Mouse (Mus musculus) kidney, adult 9 months (tissue): ENCODE measurements around the gene Trex1.
A peak's percentile ranks its signal among the peaks of the same experiment; 100 is the strongest.

ENCODE experiments used
- DNase-seq: peaks from one replicate; pipeline ENCODE4 v3.0.0; 2022

Trex1 gene

GRCm38 (mm10) chr9:109050674-109050997, 8.9 kb downstream of the Trex1 start:
- DNase-seq, result no peak

GRCm38 (mm10) chr9:109049996-109050673, 9.4 kb downstream of the Trex1 start:
- DNase-seq, result no peak

- no peak for DNase-seq
Measured at GRCm38 (mm10) chr9:109049316-109049715, 10.2 kb downstream of the Trex1 start.

- DNase-seq, result peak; percentile 77
Measured at GRCm38 (mm10) chr9:109046306-109046705, 13.2 kb downstream of the Trex1 start.

- no peak for DNase-seq
Measured at GRCm38 (mm10) chr9:109041351-109041750, 18.2 kb downstream of the Trex1 start.

- no peak for DNase-seq
Measured at GRCm38 (mm10) chr9:109040906-109041305, 18.6 kb downstream of the Trex1 start.

- peak; percentile 78 for DNase-seq
Measured at GRCm38 (mm10) chr9:109040216-109040615, 19.3 kb downstream of the Trex1 start.

GRCm38 (mm10) chr9:109039681-109040080, 19.9 kb downstream of the Trex1 start:
- no peak for DNase-seq

- peak; percentile 78 for DNase-seq
Measured at GRCm38 (mm10) chr9:109038901-109039364, 20.6 kb downstream of the Trex1 start.

- peak; percentile 75 for DNase-seq
Measured at GRCm38 (mm10) chr9:109038086-109038895, 21.2 kb downstream of the Trex1 start, which contains the start of gene Shisa5. Gene Shisa5 (plus strand): TSS chr9:109038565.

- DNase-seq, result no peak
Measured at GRCm38 (mm10) chr9:109032435-109032834, 27.1 kb downstream of the Trex1 start.

- DNase-seq, result no peak
Measured at GRCm38 (mm10) chr9:109031686-109032085, 27.8 kb downstream of the Trex1 start.

- no peak for DNase-seq
Measured at GRCm38 (mm10) chr9:109031001-109031400, 28.5 kb downstream of the Trex1 start.

GRCm38 (mm10) chr9:109030312-109030711, 29.2 kb downstream of the Trex1 start:
- DNase-seq, result no peak

- no peak for DNase-seq
Measured at GRCm38 (mm10) chr9:109028919-109029318, 30.6 kb downstream of the Trex1 start.

- DNase-seq, result no peak
Measured at GRCm38 (mm10) chr9:109028421-109028820, 31.1 kb downstream of the Trex1 start.

GRCm38 (mm10) chr9:109027521-109027920, 32.0 kb downstream of the Trex1 start:
- no peak for DNase-seq

GRCm38 (mm10) chr9:109022866-109023685, 36.5 kb downstream of the Trex1 start:
- DNase-seq, result no peak

GRCm38 (mm10) chr9:109021428-109021827, 38.1 kb downstream of the Trex1 start:
- DNase-seq, result no peak

- DNase-seq, result no peak
Measured at GRCm38 (mm10) chr9:109016973-109017604, 42.4 kb downstream of the Trex1 start.

- no peak for DNase-seq
Measured at GRCm38 (mm10) chr9:109015397-109015796, 44.1 kb downstream of the Trex1 start.

- no peak for DNase-seq
Measured at GRCm38 (mm10) chr9:109010316-109010690, 49.2 kb downstream of the Trex1 start.
